Mouse (Mus musculus) adipocyte (in vitro differentiated cells): Measurements from ENCODE around the gene Frat2.
A peak's percentile ranks its signal among the peaks of the same experiment; 100 is the strongest.

Experiments
- DNase-seq: peaks from one replicate; pipeline ENCODE4 v3.0.0-alpha.2; 2016; ENCODE audit warnings: low spot score

The Frat2 gene

DNA sequence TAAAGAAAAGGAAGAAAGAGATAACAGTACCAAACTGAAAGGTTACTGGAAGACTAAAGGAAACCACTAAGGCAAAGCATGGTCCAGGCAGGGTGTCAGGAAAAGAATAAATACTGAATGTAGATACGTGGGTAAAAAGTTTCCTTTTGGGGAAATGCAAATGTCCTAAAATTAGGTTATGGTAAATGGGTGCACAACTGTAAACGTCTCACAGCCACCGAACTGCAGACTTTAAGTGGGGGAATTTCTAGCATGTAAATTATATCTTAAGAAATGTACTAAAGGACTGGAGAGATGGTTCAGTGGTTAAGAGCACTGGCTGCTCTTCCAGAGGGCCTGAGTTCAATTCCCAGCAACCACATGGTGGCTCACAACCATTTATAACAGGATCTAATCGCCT lies 29.2 kb downstream of the Frat2 start:
- no peak for DNase-seq

DNA sequence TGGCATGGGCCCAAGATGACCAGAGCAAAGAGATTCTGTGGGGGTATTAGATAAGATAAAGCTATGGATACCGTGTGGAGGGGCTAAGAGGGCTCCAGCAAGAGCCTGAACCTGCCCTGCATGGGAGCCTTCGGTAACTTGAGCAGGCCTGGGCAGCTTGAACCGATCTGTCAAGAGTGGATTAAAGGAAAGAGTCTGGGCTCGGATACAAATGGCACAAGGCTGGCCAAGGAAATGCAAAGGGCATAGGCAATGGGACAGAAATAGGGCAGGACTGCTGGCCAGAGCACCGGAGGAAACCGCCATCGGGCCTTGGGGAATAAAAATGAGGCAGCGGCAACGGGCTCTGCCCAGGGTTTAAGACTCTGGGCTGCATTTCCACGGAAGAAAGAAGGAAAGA lies 30.6 kb downstream of the Frat2 start:
- peak; percentile 99 for DNase-seq

- peak; percentile 95 for DNase-seq
Observed at GRCm38 (mm10) chr19:41816915-41817314, 31.0 kb downstream of the Frat2 start.

DNA sequence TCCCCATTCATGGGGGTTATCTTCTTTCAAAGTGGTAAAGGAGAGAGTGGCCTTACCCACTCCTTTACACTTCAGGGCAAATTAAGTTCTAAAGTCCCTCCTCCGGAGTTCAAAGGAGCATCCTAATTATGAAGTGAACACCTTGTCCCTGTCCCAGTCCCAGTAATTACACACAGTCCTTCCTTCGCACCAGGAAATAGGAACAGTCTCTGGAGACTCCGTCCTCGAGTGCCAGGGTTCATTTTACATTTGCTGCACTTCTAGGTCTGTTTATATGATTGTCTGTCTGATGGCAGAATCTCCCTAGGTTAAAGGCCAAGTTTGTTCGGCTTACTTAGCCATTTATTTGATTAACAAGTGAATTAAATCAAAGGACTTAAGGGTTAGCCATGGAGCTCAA lies 31.5 kb downstream of the Frat2 start:
- peak; percentile 59 for DNase-seq

DNA sequence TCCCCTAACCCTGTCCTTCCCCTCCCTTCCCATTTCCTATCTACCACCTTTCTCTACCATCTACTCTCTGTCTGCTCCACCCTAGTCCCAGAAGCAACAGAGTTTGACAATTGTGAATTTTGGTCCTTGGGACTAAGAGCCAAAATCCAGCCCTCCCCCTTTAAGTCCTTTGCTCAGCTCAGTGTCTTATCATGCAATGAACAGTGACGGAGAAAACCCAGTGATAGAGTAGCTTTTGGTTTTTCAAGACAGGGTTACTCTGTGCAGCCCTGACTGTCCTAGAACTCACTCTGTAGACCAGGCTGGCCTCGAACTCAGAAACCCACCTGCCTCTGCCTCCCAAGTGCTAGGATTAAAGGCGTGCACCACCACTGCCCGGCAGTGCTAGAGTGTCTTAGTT lies 34.6 kb downstream of the Frat2 start:
- no peak for DNase-seq

DNA sequence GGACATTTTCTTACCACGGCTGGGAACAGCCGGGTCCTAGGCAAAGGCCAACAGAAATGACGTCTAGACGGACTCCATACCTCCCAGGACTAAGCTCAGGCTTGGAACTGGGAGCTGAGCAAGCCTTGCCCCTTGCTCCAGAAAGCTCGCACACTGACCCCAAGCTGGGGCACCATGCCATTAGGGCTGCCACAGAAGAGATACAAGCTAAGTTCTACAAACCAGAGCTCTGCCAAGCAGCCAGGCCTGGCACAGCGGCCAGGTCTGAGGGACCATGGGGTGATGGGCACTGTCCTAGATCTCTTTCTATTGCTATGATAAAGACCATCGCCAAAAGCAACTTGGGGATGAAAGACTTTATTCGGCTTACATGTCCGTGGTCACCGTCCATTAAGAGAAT lies 35.4 kb downstream of the Frat2 start:
- peak; percentile 89 for DNase-seq

GRCm38 (mm10) chr19:41810074-41810473 lies 37.9 kb downstream of the Frat2 start:
- no peak for DNase-seq

GRCm38 (mm10) chr19:41808104-41808634 lies 39.8 kb downstream of the Frat2 start:
- DNase-seq, result no peak

DNA sequence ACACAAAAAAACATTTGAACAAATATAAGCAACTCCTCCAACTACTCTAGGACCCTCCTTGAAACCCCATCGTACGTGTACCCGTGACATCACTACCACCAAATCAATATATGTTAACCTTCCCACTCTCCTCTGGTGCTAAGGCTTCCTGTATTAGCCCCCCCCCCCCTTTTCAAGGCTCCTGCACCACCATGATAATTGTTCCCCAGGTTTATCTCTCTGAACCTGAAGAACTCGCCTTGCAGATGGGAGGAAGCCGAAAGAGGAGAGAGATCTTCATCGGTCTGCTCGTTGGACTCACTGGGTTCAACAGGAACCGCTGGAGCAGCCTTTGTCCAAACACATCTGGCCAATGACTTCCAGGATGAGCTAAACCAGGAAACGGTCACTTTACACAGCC lies 40.4 kb downstream of the Frat2 start:
- DNase-seq, result no peak

DNA sequence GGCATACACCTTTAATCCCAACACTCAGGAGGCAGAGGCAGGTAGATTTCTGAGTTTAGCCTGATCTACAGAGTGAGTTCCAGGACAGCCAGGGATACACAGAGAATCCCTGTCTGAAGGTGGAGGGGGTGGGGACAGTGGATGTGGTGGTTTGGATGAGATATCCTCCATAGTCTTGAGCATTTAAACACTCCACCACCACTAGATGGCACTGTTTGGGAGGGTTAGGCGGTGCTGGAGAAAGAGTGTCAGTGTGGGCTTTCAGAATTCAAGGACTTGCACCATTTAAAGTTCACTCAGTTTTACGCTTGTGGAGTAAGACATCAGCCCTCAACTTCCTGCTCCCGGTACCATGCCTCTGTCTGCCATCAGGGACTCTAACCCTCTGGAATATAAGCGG lies 42.1 kb downstream of the Frat2 start:
- DNase-seq, result no peak

DNA sequence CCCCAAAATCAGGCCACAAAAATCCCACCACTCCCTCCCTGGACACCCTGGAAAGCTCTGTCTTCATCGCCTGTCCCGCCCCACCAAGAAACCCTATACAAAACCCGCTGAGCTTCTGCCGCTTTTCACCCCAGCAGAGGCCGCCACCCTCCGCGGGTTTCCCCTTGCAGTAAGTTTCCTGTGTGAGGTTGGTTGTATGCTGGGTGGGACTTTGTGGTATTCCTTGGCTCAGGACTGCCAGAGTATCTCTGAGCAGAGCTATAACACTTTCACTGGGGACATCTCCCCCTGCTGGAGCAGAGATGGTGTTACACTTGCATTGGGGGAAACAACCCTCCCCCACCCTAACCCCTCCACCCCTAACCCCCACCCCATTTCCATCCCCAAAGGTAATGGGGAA lies 44.6 kb downstream of the Frat2 start:
- DNase-seq, result no peak

GRCm38 (mm10) chr19:41801742-41802369 lies 46.1 kb downstream of the Frat2 start, which contains the start of gene Arhgap19:
Gene Arhgap19 (minus strand): TSS chr19:41802047.
- peak; percentile 97 for DNase-seq

DNA sequence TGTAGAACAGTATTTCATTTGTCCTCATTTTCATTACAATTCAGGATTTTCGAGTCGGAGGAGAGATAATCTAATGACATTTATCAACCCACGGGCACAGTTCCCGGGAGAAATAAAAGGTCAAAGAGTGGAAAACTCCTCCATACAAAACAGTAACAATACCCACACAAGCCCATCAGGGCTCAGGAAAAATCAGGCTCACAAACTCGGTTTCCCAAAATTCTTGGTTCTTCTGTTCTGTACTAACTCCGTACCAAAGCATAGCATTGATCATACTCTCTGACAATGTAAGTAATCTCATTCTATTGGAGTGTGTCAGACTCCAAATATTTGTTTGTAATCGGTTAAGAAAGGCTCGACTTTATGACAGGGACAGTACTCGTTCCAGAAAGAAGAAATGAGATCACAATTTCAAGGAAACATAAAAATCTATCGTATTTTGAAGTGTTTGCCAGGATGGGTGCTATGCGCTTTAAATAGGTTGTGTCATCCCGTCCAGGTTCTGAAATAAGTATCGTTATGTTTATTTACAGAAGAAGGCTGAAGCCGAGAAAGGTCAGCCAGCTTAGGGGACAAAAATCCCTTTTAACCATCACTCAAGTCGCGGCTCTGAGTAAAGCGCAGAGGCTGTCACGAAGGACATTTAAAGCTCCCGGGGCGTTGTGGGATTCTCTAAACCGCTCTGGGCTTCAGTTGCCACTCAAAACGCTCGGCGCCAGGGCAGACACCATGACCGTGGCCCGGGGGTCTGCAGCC lies 46.8 kb downstream of the Frat2 start:
- no peak for DNase-seq

DNA sequence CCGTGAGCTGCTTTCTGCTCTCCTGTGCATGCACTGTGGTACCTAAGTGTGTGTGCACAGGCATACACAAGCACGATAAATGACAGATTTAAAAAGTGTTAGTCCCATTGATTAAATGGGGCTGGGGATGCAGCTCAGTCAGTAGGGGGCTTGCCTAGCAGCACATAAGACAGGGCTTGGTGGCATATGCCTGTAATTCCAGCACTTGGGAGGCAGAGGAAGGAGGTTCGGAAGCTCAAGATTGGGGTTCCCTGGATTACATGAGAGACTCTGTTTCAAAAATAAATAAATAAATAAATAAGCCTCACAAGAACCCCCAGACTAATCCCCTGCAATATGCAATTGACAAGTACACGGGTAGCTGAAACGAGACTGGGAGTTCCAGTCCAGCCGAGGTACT lies 47.5 kb downstream of the Frat2 start:
- DNase-seq, result no peak

GRCm38 (mm10) chr19:41797536-41797935 lies 50.4 kb downstream of the Frat2 start:
- no peak for DNase-seq

GRCm38 (mm10) chr19:41796789-41797327 lies 51.1 kb downstream of the Frat2 start:
- no peak for DNase-seq

DNA sequence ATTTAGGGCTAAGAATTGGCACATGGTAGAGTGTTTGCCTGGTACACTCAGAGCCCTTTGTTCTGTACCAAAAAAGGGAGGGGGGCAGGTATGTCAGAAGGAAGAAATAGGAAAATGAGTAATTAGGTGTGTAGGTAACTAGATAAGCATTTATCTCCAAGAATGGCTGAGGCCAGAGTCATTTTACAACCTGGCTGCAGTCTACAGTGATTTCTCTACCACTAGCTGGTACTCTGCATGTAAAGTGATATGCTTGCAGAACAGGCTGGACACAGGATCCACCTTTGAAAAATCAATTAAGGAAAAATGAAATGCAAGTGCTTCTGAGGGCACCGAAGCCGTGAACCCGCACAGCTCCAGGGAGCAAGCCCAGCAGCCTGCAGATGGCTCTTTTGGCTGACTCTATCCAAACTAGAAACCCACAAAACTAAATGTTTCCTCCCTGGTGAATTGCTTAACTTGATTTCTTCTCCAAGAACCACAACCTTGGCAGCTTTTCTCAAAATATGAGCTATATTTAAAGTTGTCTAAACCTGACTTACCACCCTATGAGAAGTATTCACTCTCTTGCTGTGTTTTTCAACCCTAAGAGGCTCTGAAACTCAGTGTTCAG lies 51.7 kb downstream of the Frat2 start:
- DNase-seq, result peak; percentile 93
